Mouse (Mus musculus) CH12F3 (cell line): ENCODE data around the gene Tcf25.

Experiments
- in situ Hi-C: fragments of 300-500 bp; cut with MboI; formaldehyde crosslinking; loops from 2 replicates; pipeline ENCODE4 v1.14.3; 2020; ENCODE audit warnings: low sequenced_read_pairs

Gene Tcf25

GRCm38 (mm10) chr8:123373403-123374238, at the start of gene Tcf25:
Gene Tcf25, plus strand, starts transcription at chr8:123373753.
- in situ Hi-C loops = no loop called here

- in situ Hi-C loops = no loop called here
These were observed 45.0 kb upstream of the Tcf25 start for GRCm38 (mm10) chr8:123328552-123328951.

- in situ Hi-C loops = no loop called here
These were observed 44.2 kb upstream of the Tcf25 start for GRCm38 (mm10) chr8:123329350-123329749.

- in situ Hi-C loops = no loop called here
These were observed 43.6 kb upstream of the Tcf25 start for GRCm38 (mm10) chr8:123329961-123330360.

- in situ Hi-C loops = no loop called here
These were observed 42.9 kb upstream of the Tcf25 start for GRCm38 (mm10) chr8:123330701-123331100.

GRCm38 (mm10) chr8:123331301-123331700, 42.3 kb upstream of the Tcf25 start:
- in situ Hi-C loops = no loop called here

- in situ Hi-C loops = no loop called here
These were observed 41.7 kb upstream of the Tcf25 start for GRCm38 (mm10) chr8:123331810-123332209.

- in situ Hi-C loops = no loop called here
These were observed 41.1 kb upstream of the Tcf25 start, which contains the start of gene Spire2 for GRCm38 (mm10) chr8:123332262-123333090. Gene Spire2, plus strand, starts transcription at chr8:123332713.

GRCm38 (mm10) chr8:123333091-123333587, 40.4 kb upstream of the Tcf25 start:
- in situ Hi-C loops = no loop called here

GRCm38 (mm10) chr8:123333864-123334263, 39.7 kb upstream of the Tcf25 start:
- in situ Hi-C loops = no loop called here

GRCm38 (mm10) chr8:123334467-123334866, 39.1 kb upstream of the Tcf25 start:
- in situ Hi-C loops = no loop called here

GRCm38 (mm10) chr8:123337475-123337874, 36.1 kb upstream of the Tcf25 start:
- in situ Hi-C loops = no loop called here

GRCm38 (mm10) chr8:123340071-123340470, 33.5 kb upstream of the Tcf25 start:
- in situ Hi-C loops = no loop called here

GRCm38 (mm10) chr8:123341040-123342015, 32.2 kb upstream of the Tcf25 start:
- in situ Hi-C loops = no loop called here

GRCm38 (mm10) chr8:123342253-123342652, 31.3 kb upstream of the Tcf25 start:
- in situ Hi-C loops = no loop called here

- in situ Hi-C loops = no loop called here
These were observed 30.6 kb upstream of the Tcf25 start for GRCm38 (mm10) chr8:123342911-123343310.

GRCm38 (mm10) chr8:123343422-123343821, 30.1 kb upstream of the Tcf25 start:
- in situ Hi-C loops = no loop called here

- in situ Hi-C loops = no loop called here
These were observed 28.4 kb upstream of the Tcf25 start for GRCm38 (mm10) chr8:123345135-123345534.

GRCm38 (mm10) chr8:123345856-123346255, 27.7 kb upstream of the Tcf25 start:
- in situ Hi-C loops = no loop called here

GRCm38 (mm10) chr8:123347293-123347692, 26.3 kb upstream of the Tcf25 start:
- in situ Hi-C loops = no loop called here
